Mouse (Mus musculus): ENCODE measurements around the gene Ftsj3. TPM values are rescaled to one million over a fixed set of nuclear protein-coding genes. Genes with fewer than 3 reads are reported as not detected.

Gene Ftsj3
- total RNA-seq (2022), result 10 to 100 TPM; 42.3 to 82.3 (median 59.1) TPM

- DNase-seq, result peak; percentile 95
These were observed at the start of gene Ftsj3, which contains the start of gene Psmc5 for GRCm38 (mm10) chr11:106255685-106256451. TSS of gene Ftsj3 (minus strand) at chr11:106256079. TSS of gene Psmc5 (plus strand) at chr11:106256154.

GRCm38 (mm10) chr11:106305348-106306064 lies 49.6 kb upstream of the Ftsj3 start:
- DNase-seq, result no peak

- no peak for DNase-seq
These were observed 46.8 kb upstream of the Ftsj3 start for GRCm38 (mm10) chr11:106302634-106303033.

GRCm38 (mm10) chr11:106301765-106302164 lies 45.9 kb upstream of the Ftsj3 start, which contains the start of gene Gh:
TSS of gene Gh (minus strand) at chr11:106301865.
- DNase-seq, result no peak

- no peak for DNase-seq
These were observed 36.0 kb upstream of the Ftsj3 start for GRCm38 (mm10) chr11:106291861-106292260.

- DNase-seq, result no peak
These were observed 34.5 kb upstream of the Ftsj3 start for GRCm38 (mm10) chr11:106290376-106290775.

GRCm38 (mm10) chr11:106289369-106289768 lies 33.5 kb upstream of the Ftsj3 start:
- DNase-seq, result peak; percentile 69

- DNase-seq, result no peak
These were observed 31.1 kb upstream of the Ftsj3 start for GRCm38 (mm10) chr11:106286987-106287386.

GRCm38 (mm10) chr11:106286206-106286605 lies 30.3 kb upstream of the Ftsj3 start:
- no peak for DNase-seq

- no peak for DNase-seq
These were observed 28.2 kb upstream of the Ftsj3 start for GRCm38 (mm10) chr11:106284126-106284525.

GRCm38 (mm10) chr11:106283371-106283770 lies 27.5 kb upstream of the Ftsj3 start:
- no peak for DNase-seq

- DNase-seq, result no peak
These were observed 26.6 kb upstream of the Ftsj3 start for GRCm38 (mm10) chr11:106282452-106282851.

- DNase-seq, result peak; percentile 91
These were observed 20.6 kb upstream of the Ftsj3 start, which contains the start of gene Tcam1 for GRCm38 (mm10) chr11:106276454-106276853. TSS of gene Tcam1 (plus strand) at chr11:106276672.

GRCm38 (mm10) chr11:106274971-106275411 lies 19.1 kb upstream of the Ftsj3 start:
- DNase-seq, result no peak

GRCm38 (mm10) chr11:106274374-106274773 lies 18.5 kb upstream of the Ftsj3 start:
- DNase-seq, result no peak

GRCm38 (mm10) chr11:106273811-106274210 lies 17.9 kb upstream of the Ftsj3 start:
- no peak for DNase-seq

- DNase-seq, result no peak
These were observed 17.4 kb upstream of the Ftsj3 start for GRCm38 (mm10) chr11:106273311-106273684.

GRCm38 (mm10) chr11:106272644-106273310 lies 16.9 kb upstream of the Ftsj3 start, which contains the start of gene Smarcd2:
TSS of gene Smarcd2 (minus strand) at chr11:106272972.
- peak; percentile 100 for DNase-seq

- DNase-seq, result no peak
These were observed 16.1 kb upstream of the Ftsj3 start for GRCm38 (mm10) chr11:106271794-106272643.

GRCm38 (mm10) chr11:106271131-106271793 lies 15.4 kb upstream of the Ftsj3 start:
- no peak for DNase-seq

GRCm38 (mm10) chr11:106269060-106269431 lies 13.2 kb upstream of the Ftsj3 start:
- no peak for DNase-seq

Measured in adrenal gland, adult 8-10 months (tissue).